Mouse (Mus musculus): ENCODE results near the gene Cacng4.

Cacng4 gene

GRCm38 (mm10) chr11:107794547-107795269, at the start of gene Cacng4:
Gene Cacng4, minus strand, starts transcription at chr11:107794557.
- DNase-seq (ENCODE audit: low spot score) = no peak

GRCm38 (mm10) chr11:107833351-107834040, 39.1 kb upstream of the Cacng4 start:
- no peak for DNase-seq (ENCODE audit: low spot score)

- DNase-seq (ENCODE audit: low spot score) = no peak
Measured at GRCm38 (mm10) chr11:107817196-107817595, 22.8 kb upstream of the Cacng4 start.

- no peak for DNase-seq (ENCODE audit: low spot score)
Measured at GRCm38 (mm10) chr11:107812941-107813648, 18.7 kb upstream of the Cacng4 start.

GRCm38 (mm10) chr11:107812429-107812828, 18.1 kb upstream of the Cacng4 start:
- DNase-seq (ENCODE audit: low spot score) = no peak

- no peak for DNase-seq (ENCODE audit: low spot score)
Measured at GRCm38 (mm10) chr11:107808508-107808907, 14.2 kb upstream of the Cacng4 start.

GRCm38 (mm10) chr11:107806058-107806457, 11.7 kb upstream of the Cacng4 start:
- DNase-seq (ENCODE audit: low spot score) = no peak

- DNase-seq (ENCODE audit: low spot score) = no peak
Measured at GRCm38 (mm10) chr11:107801946-107802345, 7.6 kb upstream of the Cacng4 start.

GRCm38 (mm10) chr11:107799331-107799730, 5.0 kb upstream of the Cacng4 start:
- DNase-seq (ENCODE audit: low spot score) = no peak

GRCm38 (mm10) chr11:107796346-107796745, 2.0 kb upstream of the Cacng4 start:
- no peak for DNase-seq (ENCODE audit: low spot score)

- DNase-seq (ENCODE audit: low spot score) = no peak
Measured at GRCm38 (mm10) chr11:107795384-107796035, 1.2 kb upstream of the Cacng4 start.

- no peak for DNase-seq (ENCODE audit: low spot score)
Measured at GRCm38 (mm10) chr11:107794103-107794493, 259 bp downstream of the Cacng4 start.

- no peak for DNase-seq (ENCODE audit: low spot score)
Measured at GRCm38 (mm10) chr11:107793200-107794102, 906 bp downstream of the Cacng4 start.

- DNase-seq (ENCODE audit: low spot score) = no peak
Measured at GRCm38 (mm10) chr11:107792136-107792535, 2.2 kb downstream of the Cacng4 start.

- DNase-seq (ENCODE audit: low spot score) = no peak
Measured at GRCm38 (mm10) chr11:107785761-107786160, 8.6 kb downstream of the Cacng4 start.

GRCm38 (mm10) chr11:107785288-107785687, 9.1 kb downstream of the Cacng4 start:
- no peak for DNase-seq (ENCODE audit: low spot score)

- no peak for DNase-seq (ENCODE audit: low spot score)
Measured at GRCm38 (mm10) chr11:107783861-107784754, 10.2 kb downstream of the Cacng4 start.

GRCm38 (mm10) chr11:107782591-107782990, 11.8 kb downstream of the Cacng4 start:
- no peak for DNase-seq (ENCODE audit: low spot score)

- DNase-seq (ENCODE audit: low spot score) = no peak
Measured at GRCm38 (mm10) chr11:107778859-107779258, 15.5 kb downstream of the Cacng4 start.

GRCm38 (mm10) chr11:107777487-107777886, 16.9 kb downstream of the Cacng4 start:
- DNase-seq (ENCODE audit: low spot score) = no peak

Data from lung, postnatal 25 days (tissue).